23 mouse cellular contexts compared by ENCODE assay signal in genomic region chr7:47165028-47165427, GRCm38 (mm10). TPM values are rescaled to one million over a fixed set of nuclear protein-coding genes. Genes with fewer than 3 reads are reported as not detected.
"Had no signal": no experiment of that assay in that cellular context is flagged by ENCODE, and none has a peak within 500 bp of the region (broad histone marks: within the 10 kb centered on the region; RNA-seq: fewer than 3 reads in every experiment).

No protein-coding gene starts in this region.

- H3K36me3 ChIP-seq: midbrain, embryonic 10.5 days; midbrain, embryonic 12.5 days; stomach, embryonic 15.5 days had no signal

- H3K4me2 ChIP-seq: lung, embryonic 14.5 days; midbrain, embryonic 12.5 days; stomach, embryonic 15.5 days had no signal

- H3K4me1 ChIP-seq: midbrain, embryonic 10.5 days; midbrain, embryonic 12.5 days; stomach, embryonic 15.5 days had no signal

- H3K4me3 ChIP-seq: midbrain, embryonic 10.5 days; midbrain, embryonic 12.5 days; myocyte; stomach, embryonic 15.5 days had no signal

- DNase-seq: lung, adult 18-20 months; lung, embryonic 14.5 days; lung, postnatal 10 days; midbrain, embryonic 14.5 days; right cerebral cortex, postnatal 14 days; thymus, adult 2 months; thymus, postnatal 25 days; thymus, postnatal 4 days had no signal

- ATAC-seq: midbrain, embryonic 16.5 days had no signal

- H3K27me3 ChIP-seq: midbrain, embryonic 12.5 days; stomach, embryonic 15.5 days had no signal

- H3K27ac ChIP-seq: liver, embryonic 14.5 days; midbrain, embryonic 10.5 days; midbrain, embryonic 12.5 days; stomach, embryonic 15.5 days; stomach, postnatal 0 days had no signal

- H3K9me3 ChIP-seq: midbrain, embryonic 10.5 days; midbrain, embryonic 12.5 days; stomach, embryonic 15.5 days had no signal

- H3K9ac ChIP-seq: liver, embryonic 14.5 days; lung, embryonic 14.5 days; midbrain, embryonic 12.5 days; stomach, embryonic 15.5 days had no signal

RNA-seq across cellular contexts. Expression of gene Ptpn5, which starts 31.5 kb away (rescaled TPM):
- total RNA-seq: megakaryocyte, adult 5-6 weeks; megakaryocyte-erythroid progenitor cell, adult 5-6 weeks; neutrophil, adult 5-6 weeks had no signal
- polyA plus RNA-seq: liver, embryonic 14.5 days; liver, embryonic 16.5 days had no signal

RNA-seq across cellular contexts. Expression of gene Mrgpra6, which starts 39.7 kb away (rescaled TPM):
- total RNA-seq: megakaryocyte-erythroid progenitor cell, adult 5-6 weeks; neutrophil, adult 5-6 weeks had no signal
- polyA plus RNA-seq: liver, embryonic 14.5 days; liver, embryonic 16.5 days; lung, embryonic 14.5 days; lung, embryonic 16.5 days; midbrain, embryonic 10.5 days; midbrain, embryonic 12.5 days; midbrain, embryonic 14.5 days; midbrain, embryonic 16.5 days; myocyte; spleen, adult 2 months; stomach, embryonic 15.5 days; stomach, postnatal 0 days; testis, adult 2 months; thymus, adult 2 months; urinary bladder, adult 2 months had no signal
